Mouse (Mus musculus) stomach, embryonic 14.5 days (tissue): ENCODE measurements around the gene Olfr483. TPM values are rescaled to one million over a fixed set of nuclear protein-coding genes. Genes with fewer than 3 reads are reported as not detected.

Experiments
- ATAC-seq: fragments of 200-750 bp; cut with Nextera tagmentation; 2 replicates; pipeline ENCODE4 v1.8.0; 2017; ENCODE audit warnings: low read depth, moderate TSS enrichment; ENCODE audit not compliant: insufficient number of reproducible peaks, insufficient read depth, low FRiP score
- H3K27ac ChIP-seq: fragments of 300-500 bp; sonication (generic); 2 replicates; pipeline ENCODE4 v1.5.1; 2014; ENCODE audit warnings: mild to moderate bottlenecking, low read length, moderate library complexity, mixed read lengths
- H3K27me3 ChIP-seq: fragments of 300-500 bp; sonication (generic); 2 replicates; pipeline ENCODE4 v1.6.1; 2014; ENCODE audit warnings: low read length, control low read depth, mixed read lengths; ENCODE audit not compliant: control insufficient read depth, insufficient read depth
- H3K36me3 ChIP-seq: fragments of 300-500 bp; sonication (generic); 2 replicates; pipeline ENCODE4 v1.6.1; 2014; ENCODE audit warnings: mild to moderate bottlenecking, control low read depth, low read length, moderate library complexity, mixed read lengths; ENCODE audit not compliant: control insufficient read depth, insufficient read depth
- H3K4me1 ChIP-seq: fragments of 300-500 bp; sonication (generic); 2 replicates; pipeline ENCODE4 v1.6.1; 2014; ENCODE audit warnings: low read length, control low read depth, mixed read lengths; ENCODE audit not compliant: control insufficient read depth, insufficient read depth
- H3K4me2 ChIP-seq: fragments of 300-500 bp; sonication (generic); replicated peaks from 2 replicates; pipeline ENCODE4 v1.6.1; 2014; ENCODE audit warnings: low read depth, low read length, control low read depth
- H3K4me3 ChIP-seq: fragments of 300-500 bp; sonication (generic); 2 replicates; pipeline ENCODE4 v1.5.1; 2014; ENCODE audit warnings: low read depth, low read length, control low read depth
- H3K9ac ChIP-seq: fragments of 300-500 bp; sonication (generic); replicated peaks from 2 replicates; pipeline ENCODE4 v1.6.1; 2014; ENCODE audit warnings: low read depth, mild to moderate bottlenecking, control low read depth, low read length, moderate library complexity, mixed read lengths
- H3K9me3 ChIP-seq: fragments of 300-500 bp; sonication (generic); 2 replicates; pipeline ENCODE4 v1.6.1; 2016; ENCODE audit warnings: low read depth, low read length, control low read depth; ENCODE audit not compliant: control insufficient read depth
- WGBS: fragments of 180-500 bp; shearing (Covaris S2); extraction: QIAGEN DNeasy Blood & Tissue Kit; methylation state at CpG from one replicate; pipeline ENCODE4 v1.1.7; 2014; 5-methylcytosine and 5-hydroxymethylcytosine counted together
- polyA plus RNA-seq: library from polyadenylated mRNA; unstranded; fragments of >200 nt; fragmentation: Nextera tagmentation; extraction: Ambion mirVana; gene quantifications from 2 replicates; pipeline ENCODE4 v1.2.1, GENCODE M21; 2014

The Olfr483 gene
- not detected in 2 replicates for polyA plus RNA-seq

GRCm38 (mm10) chr7:108100549-108100948 is at the start of gene Olfr483:
TSS of gene Olfr483 (plus strand) at chr7:108100849.
- WGBS, result 88% methylated on average over 1 of the region's 1 CpGs
- no peak within 1 kb of the TSS for H3K9ac ChIP-seq
- no peak for ATAC-seq
- H3K27ac ChIP-seq, result no peak within 1 kb of the TSS
- no peaks in the 10 kb centered on the region for H3K27me3 ChIP-seq
- H3K4me2 ChIP-seq, result no peak within 1 kb of the TSS
- H3K36me3 ChIP-seq, result no peaks in the 10 kb centered on the region
- H3K4me1 ChIP-seq, result no peaks in the 10 kb centered on the region
- no peak within 1 kb of the TSS for H3K4me3 ChIP-seq
- no peaks in the 10 kb centered on the region for H3K9me3 ChIP-seq

- Histone ChIP-seq H3K9me3 (no peaks in the 10 kb centered on the region; the same call in 1 of the 2 replicates), H3K4me2 (no peak within 1 kb of the TSS), H3K36me3 (no peaks in the 10 kb centered on the region), H3K27ac (no peak within 1 kb of the TSS), H3K9ac (no peak within 1 kb of the TSS), H3K4me3 (no peak within 1 kb of the TSS), H3K4me1 (no peaks in the 10 kb centered on the region), H3K27me3 (no peaks in the 10 kb centered on the region)
- WGBS, result 71% methylated on average over 1 of the region's 1 CpGs
- ATAC-seq, result no peak
Measured at GRCm38 (mm10) chr7:108067246-108067645, 33.4 kb upstream of the Olfr483 start, which contains the start of gene Olfr480. TSS of gene Olfr480 (minus strand) at chr7:108067346.

GRCm38 (mm10) chr7:108079555-108079954 is 21.1 kb upstream of the Olfr483 start, which contains the start of gene Olfr481:
TSS of gene Olfr481 (plus strand) at chr7:108079855.
- Histone ChIP-seq H3K4me1 (no peaks in the 10 kb centered on the region), H3K4me3 (no peak within 1 kb of the TSS), H3K27me3 (no peaks in the 10 kb centered on the region), H3K4me2 (no peak within 1 kb of the TSS), H3K36me3 (no peaks in the 10 kb centered on the region), H3K9ac (no peak within 1 kb of the TSS), H3K9me3 (no peaks in the 10 kb centered on the region), H3K27ac (no peak within 1 kb of the TSS)
- ATAC-seq, result no peak

- Histone ChIP-seq H3K9me3 (no peaks in the 10 kb centered on the region), H3K4me1 (no peaks in the 10 kb centered on the region), H3K27me3 (no peaks in the 10 kb centered on the region), H3K4me2 (no peak within 1 kb of the TSS), H3K27ac (no peak within 1 kb of the TSS), H3K4me3 (no peak within 1 kb of the TSS), H3K9ac (no peak within 1 kb of the TSS), H3K36me3 (no peaks in the 10 kb centered on the region)
- WGBS, result 65% methylated on average over 1 of the region's 1 CpGs
- ATAC-seq, result no peak
Measured at GRCm38 (mm10) chr7:108097486-108097885, 3.2 kb upstream of the Olfr483 start, which contains the start of gene Olfr482. TSS of gene Olfr482 (minus strand) at chr7:108097586.

- no peaks in the 10 kb centered on the region for H3K4me1 ChIP-seq
- H3K4me2 ChIP-seq, result no peak overlapping the region
- no peaks in the 10 kb centered on the region for H3K36me3 ChIP-seq
- ATAC-seq, result no peak
- no peak overlapping the region for H3K27ac ChIP-seq
- no peak overlapping the region for H3K9ac ChIP-seq
- H3K27me3 ChIP-seq, result no peaks in the 10 kb centered on the region
- no peak overlapping the region for H3K4me3 ChIP-seq
- 23% methylated on average over 1 of the region's 1 CpGs for WGBS
- H3K9me3 ChIP-seq, result no peaks in the 10 kb centered on the region
Measured at GRCm38 (mm10) chr7:108120681-108121080, 20.0 kb downstream of the Olfr483 start.

- Histone ChIP-seq H3K4me2 (no peak overlapping the region), H3K36me3 (no peaks in the 10 kb centered on the region), H3K27ac (no peak overlapping the region), H3K4me1 (no peaks in the 10 kb centered on the region), H3K9me3 (no peaks in the 10 kb centered on the region), H3K4me3 (no peak overlapping the region), H3K9ac (no peak overlapping the region), H3K27me3 (no peaks in the 10 kb centered on the region)
- ATAC-seq, result no peak
- WGBS, result 59% methylated on average over 1 of the region's 1 CpGs
Measured at GRCm38 (mm10) chr7:108121416-108121815, 20.8 kb downstream of the Olfr483 start.

GRCm38 (mm10) chr7:108127349-108127748 is 26.7 kb downstream of the Olfr483 start, which contains the start of gene Olfr484:
TSS of gene Olfr484 (minus strand) at chr7:108127449.
- Histone ChIP-seq H3K9ac (no peak within 1 kb of the TSS), H3K4me3 (no peak within 1 kb of the TSS), H3K27ac (no peak within 1 kb of the TSS), H3K4me2 (no peak within 1 kb of the TSS), H3K36me3 (no peaks in the 10 kb centered on the region), H3K27me3 (no peaks in the 10 kb centered on the region), H3K4me1 (no peaks in the 10 kb centered on the region), H3K9me3 (no peaks in the 10 kb centered on the region)
- ATAC-seq, result no peak

Other genes with a start within 250 kb of the Olfr483 start
- gene Olfr472, start 202.9 kb upstream of the Olfr483 start, polyA plus RNA-seq, result not detected in 2 replicates
- gene Olfr473, start 170.4 kb upstream of the Olfr483 start, polyA plus RNA-seq, result not detected in 2 replicates
- gene Olfr474, start 146.2 kb upstream of the Olfr483 start, polyA plus RNA-seq, result not detected in 2 replicates
- not detected in 2 replicates for gene Olfr476, start 136.0 kb upstream of the Olfr483 start, polyA plus RNA-seq
- not detected in 2 replicates for gene Olfr477, start 114.2 kb upstream of the Olfr483 start, polyA plus RNA-seq
- gene Olfr478, start 66.9 kb upstream of the Olfr483 start, polyA plus RNA-seq, result not detected in 2 replicates
- not detected in 2 replicates for gene Olfr479, start 50.2 kb upstream of the Olfr483 start, polyA plus RNA-seq
- not detected in 2 replicates for gene Olfr480, start 33.5 kb upstream of the Olfr483 start, polyA plus RNA-seq
- not detected in 2 replicates for gene Olfr481, start 21.0 kb upstream of the Olfr483 start, polyA plus RNA-seq
- gene Olfr482, start 3.3 kb upstream of the Olfr483 start, polyA plus RNA-seq, result 0.17 TPM in 1 of 2 replicates, not detected in the other
- gene Olfr484, start 26.6 kb downstream of the Olfr483 start, polyA plus RNA-seq, result not detected in 2 replicates
- not detected in 2 replicates for gene Olfr485, start 59.0 kb downstream of the Olfr483 start, polyA plus RNA-seq
- not detected in 2 replicates for gene Olfr486, start 71.9 kb downstream of the Olfr483 start, polyA plus RNA-seq
- not detected in 2 replicates for gene Olfr487, start 113.8 kb downstream of the Olfr483 start, polyA plus RNA-seq
- not detected in 2 replicates for gene Olfr488, start 157.5 kb downstream of the Olfr483 start, polyA plus RNA-seq
- gene Olfr490, start 188.1 kb downstream of the Olfr483 start, polyA plus RNA-seq, result not detected in 2 replicates
- not detected in 2 replicates for gene Olfr491, start 212.6 kb downstream of the Olfr483 start, polyA plus RNA-seq
- not detected in 2 replicates for gene Olfr492, start 222.8 kb downstream of the Olfr483 start, polyA plus RNA-seq
- gene Olfr493, start 246.1 kb downstream of the Olfr483 start, polyA plus RNA-seq, result not detected in 2 replicates